ENCODE assay signal across 23 mouse cellular contexts in the genomic region with DNA sequence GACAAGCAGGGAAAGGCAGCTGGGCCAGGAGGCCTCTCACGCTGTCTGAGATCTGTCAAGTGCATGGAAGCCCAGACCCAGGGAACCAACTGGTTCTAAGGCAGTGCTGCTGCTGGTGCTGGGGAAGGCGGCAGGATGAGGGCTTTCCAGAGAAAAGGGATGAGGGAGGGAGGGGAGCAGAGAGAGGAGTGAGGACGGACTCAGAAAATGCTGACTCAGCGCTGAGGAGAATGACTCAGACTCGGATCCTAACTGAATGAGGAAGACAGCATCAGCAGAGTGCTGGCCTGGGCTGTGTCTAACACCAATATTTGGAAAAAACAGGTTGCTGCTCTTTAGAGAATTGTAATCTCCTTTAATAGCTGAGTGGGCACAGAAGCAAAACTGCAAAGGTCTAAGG. TPM values are rescaled to one million over a fixed set of nuclear protein-coding genes. Genes with fewer than 3 reads are reported as not detected.
DNase-seq lines count a peak whose midpoint lies in the region; ATAC-seq and TF ChIP-seq lines count a peak whose summit lies in the region.
"Had no signal": no experiment of that assay in that cellular context is flagged by ENCODE, and none has a peak within 500 bp of the region (broad histone marks: within the 10 kb centered on the region; RNA-seq: fewer than 3 reads in every experiment).

No protein-coding gene starts in this region.

- TF ChIP-seq RAD21 in MEL (IDR thresholded peaks at IDR 0.05; ENCODE audit: low read depth, low read length): no peak

- H3K4me2 ChIP-seq in hindbrain, embryonic 16.5 days (ENCODE audit: low read length): no peak overlapping the region
- H3K4me2 ChIP-seq: forebrain, embryonic 15.5 days; heart, embryonic 13.5 days; hindbrain, embryonic 12.5 days; midbrain, embryonic 12.5 days had no signal

- H3K9ac ChIP-seq in MEL (ENCODE audit: control insufficient read depth, low read depth, low read length, poor library complexity, severe bottlenecking): no peak overlapping the region
- no peak overlapping the region for H3K9ac ChIP-seq in hindbrain, embryonic 16.5 days (ENCODE audit: low read depth, low read length)
- H3K9ac ChIP-seq: forebrain, embryonic 15.5 days; heart, embryonic 13.5 days; hindbrain, embryonic 12.5 days; liver, embryonic 14.5 days; midbrain, embryonic 12.5 days had no signal

- ATAC-seq in frontal cortex, adult (ENCODE audit: low TSS enrichment): peak; percentile 79
- no peak for ATAC-seq in hindbrain, embryonic 16.5 days
- ATAC-seq: activated CD4-positive, CD25-positive, alpha-beta regulatory T cell, adult 4 months; forebrain, embryonic 15.5 days; Patski had no signal

- no peak for TF ChIP-seq POLR2A in MEL (IDR thresholded peaks at IDR 0.05; ENCODE audit: control insufficient read depth in 1 of 2, insufficient read depth in 1 of 2, low read depth in 1 of 2, low read length in 2 of 2, poor library complexity in 1 of 2)

- no peaks in the 10 kb centered on the region for H3K79me2 ChIP-seq in MEL (ENCODE audit: control insufficient read depth, insufficient read depth, low read length, poor library complexity)

- no peak for DNase-seq in frontal cortex, postnatal 10 days (ENCODE audit: low spot score in 2 of 2)
- peak; percentile 60 for DNase-seq in right cerebral cortex, adult 18-20 months
- no peak for DNase-seq in right cerebral cortex, postnatal 36 days (ENCODE audit: low spot score in 2 of 2)
- DNase-seq in MEL (ENCODE audit: low read depth, low spot score): peak; percentile 12
- DNase-seq in brain, adult 2 months (ENCODE audit: low read depth, low spot score): peak; percentile 78
- no peak for DNase-seq in limb, embryonic 10.5 days (ENCODE audit: low spot score)
- DNase-seq: cerebellum, adult 8-10 months; gastrocnemius, postnatal 14 days; heart, adult 11 months; heart, postnatal 14 days; kidney, adult 2 months; kidney, postnatal 14 days; layer of hippocampus, postnatal 36 days; lung, postnatal 4 days had no signal

- no peak for TF ChIP-seq CTCF in MEL (IDR thresholded peaks at IDR 0.05 in 2 of 3, conservative IDR thresholded peaks at IDR 0.05 in 1 of 3; ENCODE audit: control insufficient read depth in 1 of 3, insufficient read depth in 1 of 3, low read depth in 2 of 3, low read length in 3 of 3, poor library complexity in 1 of 3, severe bottlenecking in 1 of 3)

- WGBS in limb, embryonic 10.5 days: 78% methylated on average over 5 of the region's 5 CpGs
- WGBS in hindbrain, embryonic 16.5 days: 80% methylated on average over 5 of the region's 5 CpGs

- no peak overlapping the region for H3K27ac ChIP-seq in MEL (ENCODE audit: control insufficient read depth, low read depth, low read length)
- H3K27ac ChIP-seq in limb, embryonic 10.5 days: no peak overlapping the region
- H3K27ac ChIP-seq in hindbrain, embryonic 16.5 days (ENCODE audit: low read depth, low read length): no peak overlapping the region
- H3K27ac ChIP-seq: forebrain, embryonic 15.5 days; heart, embryonic 13.5 days; hindbrain, embryonic 12.5 days; liver, embryonic 14.5 days; midbrain, embryonic 12.5 days had no signal

- no peaks in the 10 kb centered on the region for H3K4me1 ChIP-seq in MEL (ENCODE audit: control insufficient read depth in 1 of 2, insufficient read depth in 2 of 2, low read length in 2 of 2)
- no peaks in the 10 kb centered on the region for H3K4me1 ChIP-seq in limb, embryonic 10.5 days
- no peaks in the 10 kb centered on the region for H3K4me1 ChIP-seq in hindbrain, embryonic 16.5 days (ENCODE audit: control insufficient read depth, insufficient read depth, low read depth, low read length)
- H3K4me1 ChIP-seq: forebrain, embryonic 15.5 days; heart, embryonic 13.5 days; hindbrain, embryonic 12.5 days; midbrain, embryonic 12.5 days had no signal

- H3K4me3 ChIP-seq in MEL (ENCODE audit: control insufficient read depth in 1 of 2, insufficient read depth in 1 of 2, low read depth in 2 of 2, low read length in 2 of 2): no peak overlapping the region
- no peak overlapping the region for H3K4me3 ChIP-seq in limb, embryonic 10.5 days
- H3K4me3 ChIP-seq in hindbrain, embryonic 16.5 days (ENCODE audit: low read length): no peak overlapping the region
- H3K4me3 ChIP-seq: forebrain, embryonic 15.5 days; heart, embryonic 13.5 days; hindbrain, embryonic 12.5 days; midbrain, embryonic 12.5 days had no signal

- no peak for TF ChIP-seq EP300 in MEL (IDR thresholded peaks at IDR 0.05; ENCODE audit: low read depth in 1 of 2, low read length in 2 of 2)

- H3K27me3 ChIP-seq in MEL (ENCODE audit: control insufficient read depth in 1 of 2, insufficient read depth in 2 of 2, low read length in 2 of 2): no peaks in the 10 kb centered on the region
- no peaks in the 10 kb centered on the region for H3K27me3 ChIP-seq in limb, embryonic 10.5 days (ENCODE audit: low read depth, poor library complexity, severe bottlenecking)
- H3K27me3 ChIP-seq in hindbrain, embryonic 16.5 days (replicated peaks; ENCODE audit: control insufficient read depth, insufficient read depth, low read length): no peaks in the 10 kb centered on the region
- H3K27me3 ChIP-seq: forebrain, embryonic 15.5 days; heart, embryonic 13.5 days; hindbrain, embryonic 12.5 days; midbrain, embryonic 12.5 days; Patski had no signal

- peaks cover 0 to 2% of the 10 kb centered on the region in 2 experiments; a peak in 1 of 4 replicates for H3K36me3 ChIP-seq in MEL (ENCODE audit: control insufficient read depth in 1 of 2, insufficient read depth in 2 of 2, low read length in 2 of 2)
- peaks cover 94% of the 10 kb centered on the region for H3K36me3 ChIP-seq in limb, embryonic 10.5 days
- H3K36me3 ChIP-seq in hindbrain, embryonic 16.5 days (ENCODE audit: control insufficient read depth, insufficient read depth, low read length): peaks cover 13% of the 10 kb centered on the region

- H3K9me3 ChIP-seq in MEL (replicated peaks; ENCODE audit: insufficient read depth, low read length): no peaks in the 10 kb centered on the region
- no peaks in the 10 kb centered on the region for H3K9me3 ChIP-seq in limb, embryonic 10.5 days (replicated peaks)
- H3K9me3 ChIP-seq in hindbrain, embryonic 16.5 days (ENCODE audit: control insufficient read depth, low read length): no peaks in the 10 kb centered on the region
- H3K9me3 ChIP-seq: forebrain, embryonic 15.5 days; heart, embryonic 13.5 days; hindbrain, embryonic 12.5 days; midbrain, embryonic 12.5 days had no signal

TF ChIP-seq in MEL, 35 proteins besides CTCF, POLR2A, EP300 and RAD21:
- peak; percentile 95 for TF ChIP-seq MAFK (IDR thresholded peaks at IDR 0.05; ENCODE audit: borderline replicate concordance, low read depth, low read length)
- no peak for TF ChIP-seq HCFC1 (IDR thresholded peaks at IDR 0.05; ENCODE audit: low read depth, low read length)

RNA-seq across cellular contexts. Expression of a gene that starts 57.7 kb away (rescaled TPM):
- total RNA-seq in MEL (2012; rRNA removed): 45.3 and 51.7 TPM in 2 replicates
- 10 to 100 TPM in 1 of 2 experiments, not detected in 1; 44.4 TPM for polyA plus RNA-seq in MEL (2012; ENCODE audit: insufficient read depth in 1 of 2, insufficient read length in 2 of 2, low read depth in 1 of 2, low replicate concordance in 2 of 2, missing spikeins in 1 of 2)
- polyA plus RNA-seq in limb, embryonic 10.5 days (2016; fragmentation: Nextera tagmentation; extraction: Ambion mirVana): 51.4 and 55.6 TPM in 2 replicates
- polyA plus RNA-seq in hindbrain, embryonic 16.5 days (2015; fragmentation: Nextera tagmentation; extraction: Ambion mirVana): 104 and 112 TPM in 2 replicates

RNA-seq across cellular contexts. Expression of a gene that starts 57.9 kb away (rescaled TPM):
- total RNA-seq in MEL (2012; rRNA removed): 2.6 and 3.1 TPM in 2 replicates
- polyA plus RNA-seq in MEL (2012; ENCODE audit: insufficient read depth in 1 of 2, insufficient read length in 2 of 2, low read depth in 1 of 2, low replicate concordance in 2 of 2, missing spikeins in 1 of 2): 100 to 1,000 TPM in 1 of 2 experiments, 10 to 100 TPM in 1; 33.7 to 124 TPM
- polyA plus RNA-seq in limb, embryonic 10.5 days (2016; fragmentation: Nextera tagmentation; extraction: Ambion mirVana): 28.6 and 31.5 TPM in 2 replicates
- polyA plus RNA-seq in hindbrain, embryonic 16.5 days (2015; fragmentation: Nextera tagmentation; extraction: Ambion mirVana): 8.8 and 11.2 TPM in 2 replicates

Comparison
In these comparisons a context has a peak if more than half of its experiments do, and no peak if none do; other contexts are left out.
1. DNase-seq: peak in right cerebral cortex, adult 18-20 months (single experiment), MEL (single experiment) and brain, adult 2 months (single experiment); none in frontal cortex, postnatal 10 days (0 of 2), right cerebral cortex, postnatal 36 days (0 of 2) and limb, embryonic 10.5 days (single experiment).